Mouse (Mus musculus) c-Kit-positive CD71-positive TER-119-negative erythroid progenitor cells, embryonic 14.5 days (primary cell): ENCODE data around the gene Ddx25.
A peak's percentile ranks its signal among the peaks of the same experiment; 100 is the strongest.

ENCODE experiments used
- DNase-seq: peaks from one replicate; pipeline ENCODE4 v3.0.0-alpha.2; 2013; ENCODE audit warnings: low read depth

The Ddx25 gene

GRCm38 (mm10) chr9:35558257-35559008, at the start of gene Ddx25, which contains the start of gene Pus3:
TSS of gene Ddx25 (minus strand) at chr9:35558528.
TSS of gene Pus3 (plus strand) at chr9:35558595.
- no peak for DNase-seq

- no peak for DNase-seq
These were observed 49.5 kb upstream of the Ddx25 start for GRCm38 (mm10) chr9:35607647-35608405.

GRCm38 (mm10) chr9:35592903-35593302, 34.6 kb upstream of the Ddx25 start:
- DNase-seq, result no peak

- DNase-seq, result no peak
These were observed 29.3 kb upstream of the Ddx25 start for GRCm38 (mm10) chr9:35587674-35588073.

GRCm38 (mm10) chr9:35574416-35574815, 16.1 kb upstream of the Ddx25 start:
- no peak for DNase-seq

- no peak for DNase-seq
These were observed 12.3 kb upstream of the Ddx25 start for GRCm38 (mm10) chr9:35570663-35571062.

GRCm38 (mm10) chr9:35569571-35570534, 11.5 kb upstream of the Ddx25 start, which contains the start of the genes Pate2 and Hyls1:
TSS of gene Pate2 (plus strand) at chr9:35570284.
TSS of gene Hyls1 (minus strand) at chr9:35570398.
- DNase-seq, result peak; percentile 97

GRCm38 (mm10) chr9:35567995-35568394, 9.7 kb upstream of the Ddx25 start:
- no peak for DNase-seq

- no peak for DNase-seq
These were observed 6.4 kb upstream of the Ddx25 start for GRCm38 (mm10) chr9:35564536-35565240.

- DNase-seq, result no peak
These were observed 3.3 kb upstream of the Ddx25 start for GRCm38 (mm10) chr9:35561583-35561982.

GRCm38 (mm10) chr9:35561076-35561475, 2.7 kb upstream of the Ddx25 start:
- DNase-seq, result no peak

- peak; percentile 72 for DNase-seq
These were observed 922 bp upstream of the Ddx25 start for GRCm38 (mm10) chr9:35559009-35559890.

- DNase-seq, result no peak
These were observed 1.7 kb downstream of the Ddx25 start for GRCm38 (mm10) chr9:35556494-35557102.

GRCm38 (mm10) chr9:35548455-35548854, 9.9 kb downstream of the Ddx25 start:
- no peak for DNase-seq

- no peak for DNase-seq
These were observed 11.6 kb downstream of the Ddx25 start for GRCm38 (mm10) chr9:35546745-35547144.

- no peak for DNase-seq
These were observed 12.6 kb downstream of the Ddx25 start for GRCm38 (mm10) chr9:35545704-35546103.

- no peak for DNase-seq
These were observed 13.7 kb downstream of the Ddx25 start for GRCm38 (mm10) chr9:35544666-35545065.

GRCm38 (mm10) chr9:35543099-35543860, 15.0 kb downstream of the Ddx25 start:
- DNase-seq, result no peak

- DNase-seq, result no peak
These were observed 16.4 kb downstream of the Ddx25 start for GRCm38 (mm10) chr9:35541941-35542340.
